Mouse (Mus musculus) hindbrain, embryonic 11.5 days (tissue): ENCODE data around the gene Pikfyve. TPM values are rescaled to one million over a fixed set of nuclear protein-coding genes. Genes with fewer than 3 reads are reported as not detected.

Source experiments
- ATAC-seq: fragments of 200-750 bp; cut with Nextera tagmentation; 2 replicates; pipeline ENCODE4 v1.8.0; 2017; ENCODE audit warnings: mild to moderate bottlenecking, moderate TSS enrichment, moderate library complexity; ENCODE audit not compliant: low FRiP score
- DNase-seq: peaks from one replicate; pipeline ENCODE4 v3.0.0-alpha.2; 2015; ENCODE audit warnings: low spot score
- H3K27ac ChIP-seq: fragments of 300-500 bp; sonication (generic); 2 replicates; pipeline ENCODE4 v1.5.1; 2014; ENCODE audit warnings: mild to moderate bottlenecking, low read depth, low read length
- H3K27me3 ChIP-seq: fragments of 300-500 bp; sonication (generic); 2 replicates; pipeline ENCODE4 v1.6.1; 2014; ENCODE audit warnings: mild to moderate bottlenecking, low read length, moderate library complexity, mixed read lengths; ENCODE audit not compliant: control insufficient read depth, insufficient read depth
- H3K36me3 ChIP-seq: fragments of 300-500 bp; sonication (generic); 2 replicates; pipeline ENCODE4 v1.6.1; 2014; ENCODE audit warnings: mild to moderate bottlenecking, low read length, moderate library complexity, mixed read lengths; ENCODE audit not compliant: control insufficient read depth, insufficient read depth
- H3K4me1 ChIP-seq: fragments of 300-500 bp; sonication (generic); replicated peaks from 2 replicates; pipeline ENCODE4 v1.6.1; 2014; ENCODE audit warnings: low read length, mixed read lengths; ENCODE audit not compliant: control insufficient read depth, insufficient read depth
- H3K4me2 ChIP-seq: fragments of 300-500 bp; sonication (generic); replicated peaks from 2 replicates; pipeline ENCODE4 v1.6.1; 2014; ENCODE audit warnings: mild to moderate bottlenecking, low read depth, low read length
- H3K4me3 ChIP-seq: fragments of 300-500 bp; sonication (generic); 2 replicates; pipeline ENCODE4 v1.5.1; 2014; ENCODE audit warnings: low read depth, low read length
- H3K9ac ChIP-seq: fragments of 300-500 bp; sonication (generic); 2 replicates; pipeline ENCODE4 v1.6.1; 2014; ENCODE audit warnings: low read depth, low read length
- H3K9me3 ChIP-seq: fragments of 300-500 bp; sonication (generic); 2 replicates; pipeline ENCODE4 v1.6.1; 2016; ENCODE audit warnings: low read length; ENCODE audit not compliant: control insufficient read depth
- WGBS: fragments of 180-500 bp; shearing (Covaris S2); extraction: QIAGEN DNeasy Blood & Tissue Kit; methylation state at CpG from one replicate; pipeline ENCODE4 v1.1.7; 2014; 5-methylcytosine and 5-hydroxymethylcytosine counted together
- polyA plus RNA-seq: library from polyadenylated mRNA; unstranded; fragments of >200 nt; fragmentation: Nextera tagmentation; extraction: Ambion mirVana; gene quantifications from 2 replicates; pipeline ENCODE4 v1.2.1, GENCODE M21; 2014

Pikfyve gene
- polyA plus RNA-seq, 1 experiment from 2014 or later, result 29.0 TPM

- H3K9ac ChIP-seq, result no peak overlapping the region
- DNase-seq (no peak), ATAC-seq (no peak)
- H3K4me3 ChIP-seq, result no peak overlapping the region
- 0 out of 2 replicates have a peak, but pooled peaks cover 6% of the 10 kb centered on the region for H3K36me3 ChIP-seq
- H3K27me3 ChIP-seq, result no peaks in the 10 kb centered on the region
- 95% methylated on average over 2 of the region's 2 CpGs for WGBS
- no peaks in the 10 kb centered on the region for H3K9me3 ChIP-seq
- H3K27ac ChIP-seq, result no peak overlapping the region
- H3K4me2 ChIP-seq, result no peak overlapping the region
- no peaks in the 10 kb centered on the region for H3K4me1 ChIP-seq
Observed at GRCm38 (mm10) chr1:65193226-65193625, 6.7 kb downstream of the Pikfyve start.

GRCm38 (mm10) chr1:65198425-65198824 lies 11.9 kb downstream of the Pikfyve start:
- Histone ChIP-seq H3K4me2 (no peak overlapping the region), H3K4me3 (no peak overlapping the region), H3K36me3 (0 out of 2 replicates have a peak, but pooled peaks cover 4% of the 10 kb centered on the region), H3K9ac (no peak overlapping the region), H3K27me3 (no peaks in the 10 kb centered on the region), H3K27ac (no peak overlapping the region), H3K9me3 (no peaks in the 10 kb centered on the region), H3K4me1 (no peaks in the 10 kb centered on the region)
- no peak for DNase-seq
- WGBS, result 92% methylated on average over 2 of the region's 2 CpGs
- no peak for ATAC-seq

DNA sequence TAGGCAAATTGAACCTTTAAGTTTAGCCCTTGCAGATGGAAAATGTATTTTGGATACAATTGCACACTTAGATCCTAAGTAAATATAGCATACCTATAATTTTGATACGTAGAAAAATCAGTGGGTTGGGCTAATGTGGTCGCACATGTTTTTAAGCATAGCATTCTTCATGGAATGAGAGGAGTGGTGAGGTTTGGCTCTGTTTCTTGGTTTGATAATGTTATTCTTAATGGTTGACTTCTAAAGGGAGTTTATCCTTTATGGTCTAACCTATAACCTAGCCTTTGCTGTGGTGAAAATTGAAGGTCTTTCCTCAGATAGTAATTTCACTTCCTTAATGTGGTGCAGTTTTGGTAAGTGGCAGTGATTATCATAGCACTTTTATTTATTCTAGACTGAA lies 12.4 kb downstream of the Pikfyve start:
- 96% methylated on average over 2 of the region's 2 CpGs for WGBS
- no peak overlapping the region for H3K27ac ChIP-seq
- DNase-seq, result no peak
- ATAC-seq, result no peak
- H3K4me3 ChIP-seq, result no peak overlapping the region
- no peaks in the 10 kb centered on the region for H3K27me3 ChIP-seq
- no peaks in the 10 kb centered on the region for H3K9me3 ChIP-seq
- no peak overlapping the region for H3K9ac ChIP-seq
- no peaks in the 10 kb centered on the region for H3K4me1 ChIP-seq
- 0 out of 2 replicates have a peak, but pooled peaks cover 4% of the 10 kb centered on the region for H3K36me3 ChIP-seq
- no peak overlapping the region for H3K4me2 ChIP-seq

GRCm38 (mm10) chr1:65204299-65204698 lies 17.8 kb downstream of the Pikfyve start:
- no peaks in the 10 kb centered on the region for H3K27me3 ChIP-seq
- no peak overlapping the region for H3K4me2 ChIP-seq
- ATAC-seq (no peak), DNase-seq (no peak)
- no peak overlapping the region for H3K27ac ChIP-seq
- H3K4me1 ChIP-seq, result no peaks in the 10 kb centered on the region
- H3K4me3 ChIP-seq, result no peak overlapping the region
- peaks cover 7% of the 10 kb centered on the region; the same call in 1 of the 2 replicates for H3K36me3 ChIP-seq
- WGBS, result 90% methylated on average over 1 of the region's 1 CpGs
- H3K9ac ChIP-seq, result no peak overlapping the region
- no peaks in the 10 kb centered on the region for H3K9me3 ChIP-seq

GRCm38 (mm10) chr1:65213214-65213613 lies 26.7 kb downstream of the Pikfyve start:
- H3K27ac ChIP-seq, result no peak overlapping the region
- no peak for ATAC-seq
- no peak for DNase-seq
- no peaks in the 10 kb centered on the region for H3K4me1 ChIP-seq
- H3K4me2 ChIP-seq, result no peak overlapping the region
- H3K9ac ChIP-seq, result no peak overlapping the region
- no peaks in the 10 kb centered on the region; the same call in 1 of the 2 replicates for H3K36me3 ChIP-seq
- 43% methylated on average over 2 of the region's 2 CpGs for WGBS
- H3K27me3 ChIP-seq, result no peaks in the 10 kb centered on the region
- no peaks in the 10 kb centered on the region; the same call in 1 of the 2 replicates for H3K9me3 ChIP-seq
- H3K4me3 ChIP-seq, result no peak overlapping the region

- H3K4me1 ChIP-seq, result no peaks in the 10 kb centered on the region
- WGBS, result 95% methylated on average over 2 of the region's 2 CpGs
- H3K4me3 ChIP-seq, result no peak overlapping the region
- no peaks in the 10 kb centered on the region for H3K27me3 ChIP-seq
- DNase-seq, result no peak
- H3K4me2 ChIP-seq, result no peak overlapping the region
- H3K9ac ChIP-seq, result no peak overlapping the region
- H3K9me3 ChIP-seq, result no peaks in the 10 kb centered on the region
- H3K36me3 ChIP-seq, result no peaks in the 10 kb centered on the region
- no peak for ATAC-seq
- no peak overlapping the region for H3K27ac ChIP-seq
Observed at GRCm38 (mm10) chr1:65217567-65217966, 31.1 kb downstream of the Pikfyve start.

- H3K4me1 ChIP-seq, result no peaks in the 10 kb centered on the region
- H3K27ac ChIP-seq, result no peak overlapping the region
- H3K9ac ChIP-seq, result no peak overlapping the region
- ATAC-seq (no peak), DNase-seq (no peak)
- no peaks in the 10 kb centered on the region for H3K9me3 ChIP-seq
- H3K4me3 ChIP-seq, result no peak overlapping the region
- no peaks in the 10 kb centered on the region for H3K36me3 ChIP-seq
- no peak overlapping the region for H3K4me2 ChIP-seq
- 97% methylated on average over 1 of the region's 1 CpGs for WGBS
- H3K27me3 ChIP-seq, result no peaks in the 10 kb centered on the region
Observed at GRCm38 (mm10) chr1:65217972-65218371, 31.5 kb downstream of the Pikfyve start.

DNA sequence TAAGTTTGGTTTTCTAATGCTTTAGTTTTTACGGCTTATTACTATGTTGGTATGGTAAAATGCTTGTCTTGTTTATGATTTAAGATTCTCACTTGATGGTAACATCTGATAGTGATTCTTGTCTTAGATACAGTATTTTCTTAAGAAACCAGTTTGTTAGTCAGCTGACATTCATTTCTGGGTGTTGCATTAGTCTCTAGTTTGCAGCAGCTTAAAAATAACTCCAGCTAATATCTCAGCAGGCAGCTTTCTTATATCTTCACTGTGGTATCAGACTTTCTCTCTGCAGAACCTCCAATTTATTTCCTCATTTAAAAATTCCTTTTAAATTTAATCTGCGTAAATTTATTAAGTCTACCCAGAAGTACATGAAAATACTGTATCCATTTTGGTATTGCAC lies 37.2 kb downstream of the Pikfyve start:
- 95% methylated on average over 2 of the region's 2 CpGs for WGBS
- Histone ChIP-seq H3K4me2 (no peak overlapping the region), H3K9ac (no peak overlapping the region), H3K36me3 (0 out of 2 replicates have a peak, but pooled peaks cover 4% of the 10 kb centered on the region), H3K4me1 (no peaks in the 10 kb centered on the region), H3K27me3 (no peaks in the 10 kb centered on the region), H3K9me3 (no peaks in the 10 kb centered on the region), H3K27ac (no peak overlapping the region), H3K4me3 (no peak overlapping the region)
- ATAC-seq, result no peak
- DNase-seq, result no peak

DNA sequence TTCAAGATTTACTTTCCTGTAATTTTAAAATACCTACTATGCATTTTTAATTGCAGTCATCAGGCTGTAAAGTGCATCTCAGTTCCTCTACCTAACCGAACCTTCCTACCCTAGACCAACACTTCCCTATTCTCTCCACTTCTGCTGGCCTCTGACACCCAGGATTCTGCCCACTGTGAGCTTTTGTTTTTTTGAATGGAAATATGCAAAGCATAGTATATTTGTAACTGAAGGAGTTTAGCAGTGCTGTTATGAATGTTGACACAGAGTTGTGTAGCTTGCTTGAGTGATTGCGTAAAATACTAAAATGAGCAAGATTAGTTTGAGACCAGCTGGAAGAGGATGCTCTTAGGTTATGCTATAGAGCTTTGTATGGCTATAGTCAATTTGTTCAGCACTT lies 41.2 kb downstream of the Pikfyve start:
- Histone ChIP-seq H3K36me3 (0 out of 2 replicates have a peak, but pooled peaks cover 4% of the 10 kb centered on the region), H3K4me2 (no peak overlapping the region), H3K9ac (no peak overlapping the region), H3K4me3 (no peak overlapping the region), H3K27ac (no peak overlapping the region), H3K27me3 (no peaks in the 10 kb centered on the region), H3K4me1 (no peaks in the 10 kb centered on the region), H3K9me3 (no peaks in the 10 kb centered on the region)
- WGBS, result 92% methylated on average over 2 of the region's 2 CpGs
- ATAC-seq (no peak), DNase-seq (no peak)
